Mouse (Mus musculus) C2C12 (cell line): ENCODE data around the gene Wdr34.

Source experiments
- CEBPB ChIP-seq: IDR thresholded peaks from one replicate; pipeline ENCODE4 v1.6.1; 2011; ENCODE audit warnings: low read depth, mild to moderate bottlenecking, control low read depth, moderate library complexity
- CTCF ChIP-seq: IDR thresholded peaks from one replicate; pipeline ENCODE4 v1.5.1; 2011; ENCODE audit not compliant: control insufficient read depth, insufficient read depth, insufficient read length
- FOSL1 ChIP-seq: IDR thresholded peaks from one replicate; pipeline ENCODE4 v1.8.0; 2011; ENCODE audit warnings: mild to moderate bottlenecking, low read length; ENCODE audit not compliant: poor library complexity, insufficient read depth, severe bottlenecking
- MAX ChIP-seq: IDR thresholded peaks from one replicate; pipeline ENCODE4 v1.6.1; 2011; ENCODE audit warnings: mild to moderate bottlenecking, control low read depth
- MYOG ChIP-seq: IDR thresholded peaks from one replicate; pipeline ENCODE4 v1.6.1; 2011; ENCODE audit not compliant: control insufficient read depth, insufficient read length; ENCODE audit errors: extremely low read depth
- USF1 ChIP-seq: IDR thresholded peaks from one replicate; pipeline ENCODE4 v1.6.1; 2011; ENCODE audit warnings: low read depth, mild to moderate bottlenecking, control low read depth, moderate library complexity

- TF ChIP-seq CTCF (no peak), USF1 (no peak), CEBPB (no peak), MAX (no peak), FOSL1 (no peak), MYOG (no peak)
Observed at GRCm38 (mm10) chr2:30009101-30009500, 39.6 kb downstream of the Wdr34 start.
